Mouse (Mus musculus): Measurements from ENCODE around the gene Hacd4.
A peak's percentile ranks its signal among the peaks of the same experiment; 100 is the strongest.

The Hacd4 gene

GRCm38 (mm10) chr4:88438326-88438989 lies at the start of gene Hacd4:
Hacd4 (minus strand) TSS chr4:88438928.
- peak; percentile 67 for DNase-seq

GRCm38 (mm10) chr4:88488107-88488506 lies 49.4 kb upstream of the Hacd4 start:
- DNase-seq: no peak

- DNase-seq: no peak
These were observed 41.4 kb upstream of the Hacd4 start for GRCm38 (mm10) chr4:88480130-88480529.

GRCm38 (mm10) chr4:88478809-88479186 lies 40.1 kb upstream of the Hacd4 start:
- no peak for DNase-seq

GRCm38 (mm10) chr4:88478177-88478808 lies 39.6 kb upstream of the Hacd4 start:
- DNase-seq: no peak

- DNase-seq: no peak
These were observed 37.9 kb upstream of the Hacd4 start for GRCm38 (mm10) chr4:88476511-88477210.

- DNase-seq: no peak
These were observed 37.4 kb upstream of the Hacd4 start for GRCm38 (mm10) chr4:88476084-88476483.

GRCm38 (mm10) chr4:88471528-88471927 lies 32.8 kb upstream of the Hacd4 start:
- DNase-seq: no peak

GRCm38 (mm10) chr4:88464574-88464973 lies 25.8 kb upstream of the Hacd4 start:
- DNase-seq: no peak

- DNase-seq: no peak
These were observed 24.4 kb upstream of the Hacd4 start for GRCm38 (mm10) chr4:88462981-88463646.

GRCm38 (mm10) chr4:88462501-88462900 lies 23.8 kb upstream of the Hacd4 start:
- no peak for DNase-seq

- DNase-seq: no peak
These were observed 22.6 kb upstream of the Hacd4 start for GRCm38 (mm10) chr4:88461315-88461714.

- DNase-seq: no peak
These were observed 19.9 kb upstream of the Hacd4 start for GRCm38 (mm10) chr4:88458673-88459072.

- DNase-seq: no peak
These were observed 19.4 kb upstream of the Hacd4 start for GRCm38 (mm10) chr4:88458093-88458492.

GRCm38 (mm10) chr4:88450087-88450765 lies 11.5 kb upstream of the Hacd4 start:
- DNase-seq: no peak

- DNase-seq: no peak
These were observed 10.2 kb upstream of the Hacd4 start for GRCm38 (mm10) chr4:88448976-88449375.

GRCm38 (mm10) chr4:88440814-88441213 lies 2.1 kb upstream of the Hacd4 start:
- DNase-seq: no peak

- peak; percentile 9 for DNase-seq
These were observed 968 bp upstream of the Hacd4 start for GRCm38 (mm10) chr4:88439669-88440123.

GRCm38 (mm10) chr4:88438990-88439329 lies 232 bp upstream of the Hacd4 start:
- no peak for DNase-seq

GRCm38 (mm10) chr4:88437917-88438316 lies 811 bp downstream of the Hacd4 start:
- no peak for DNase-seq

GRCm38 (mm10) chr4:88437166-88437565 lies 1.6 kb downstream of the Hacd4 start:
- no peak for DNase-seq

- DNase-seq: no peak
These were observed 2.0 kb downstream of the Hacd4 start for GRCm38 (mm10) chr4:88436593-88437165.

All from kidney, adult 18-20 months (tissue).